Mouse (Mus musculus): ENCODE results near the gene Zbp1.

The Zbp1 gene

GRCm38 (mm10) chr2:173179046-173179445 lies 39.7 kb downstream of the Zbp1 start:
- no peak for DNase-seq (ENCODE audit: low spot score in 2 of 2)

GRCm38 (mm10) chr2:173177951-173178350 lies 40.8 kb downstream of the Zbp1 start:
- DNase-seq (ENCODE audit: low spot score in 2 of 2), result no peak

GRCm38 (mm10) chr2:173177481-173177880 lies 41.2 kb downstream of the Zbp1 start:
- DNase-seq (ENCODE audit: low spot score in 2 of 2), result peak in 1 of 2 experiments; percentile 3

GRCm38 (mm10) chr2:173175703-173176102 lies 43.0 kb downstream of the Zbp1 start:
- peak in 1 of 2 experiments; percentile 5 for DNase-seq (ENCODE audit: low spot score in 2 of 2)

- peak in 1 of 2 experiments; percentile 3 for DNase-seq (ENCODE audit: low spot score in 2 of 2)
These were observed 44.2 kb downstream of the Zbp1 start for GRCm38 (mm10) chr2:173174569-173174968.

- peak in 1 of 2 experiments; percentile 19 for DNase-seq (ENCODE audit: low spot score in 2 of 2)
These were observed 44.9 kb downstream of the Zbp1 start for GRCm38 (mm10) chr2:173173521-173174511.

- peak in 1 of 2 experiments; percentile 20 for DNase-seq (ENCODE audit: low spot score in 2 of 2)
These were observed 45.7 kb downstream of the Zbp1 start for GRCm38 (mm10) chr2:173173008-173173407.

GRCm38 (mm10) chr2:173172386-173172785 lies 46.3 kb downstream of the Zbp1 start:
- DNase-seq (ENCODE audit: low spot score in 2 of 2), result peak in 1 of 2 experiments; percentile 13

- peak in 1 of 2 experiments; percentile 14 for DNase-seq (ENCODE audit: low spot score in 2 of 2)
These were observed 46.8 kb downstream of the Zbp1 start for GRCm38 (mm10) chr2:173171956-173172355.

- peak in 1 of 2 experiments; percentile 23 for DNase-seq (ENCODE audit: low spot score in 2 of 2)
These were observed 47.3 kb downstream of the Zbp1 start for GRCm38 (mm10) chr2:173171470-173171869.

- DNase-seq (ENCODE audit: low spot score in 2 of 2), result peak in 1 of 2 experiments; percentile 36
These were observed 48.0 kb downstream of the Zbp1 start for GRCm38 (mm10) chr2:173170715-173171114.

GRCm38 (mm10) chr2:173170081-173170480 lies 48.6 kb downstream of the Zbp1 start:
- no peak for DNase-seq (ENCODE audit: low spot score in 2 of 2)

GRCm38 (mm10) chr2:173168411-173168851 lies 50.3 kb downstream of the Zbp1 start:
- no peak for DNase-seq (ENCODE audit: low spot score in 2 of 2)

- no peak for DNase-seq (ENCODE audit: low spot score in 2 of 2)
These were observed 53.4 kb downstream of the Zbp1 start for GRCm38 (mm10) chr2:173165357-173165756.

- no peak for DNase-seq (ENCODE audit: low spot score in 2 of 2)
These were observed 53.8 kb downstream of the Zbp1 start for GRCm38 (mm10) chr2:173164946-173165345.

- DNase-seq (ENCODE audit: low spot score in 2 of 2), result peak in 1 of 2 experiments; percentile 57
These were observed 54.4 kb downstream of the Zbp1 start for GRCm38 (mm10) chr2:173164358-173164757.

- DNase-seq (ENCODE audit: low spot score in 2 of 2), result no peak
These were observed 55.3 kb downstream of the Zbp1 start for GRCm38 (mm10) chr2:173163380-173163779.

- DNase-seq (ENCODE audit: low spot score in 2 of 2), result peak; percentile 36 to 58
These were observed 59.1 kb downstream of the Zbp1 start for GRCm38 (mm10) chr2:173159354-173160311.

- no peak for DNase-seq (ENCODE audit: low spot score in 2 of 2)
These were observed 60.2 kb downstream of the Zbp1 start for GRCm38 (mm10) chr2:173158390-173159055.

GRCm38 (mm10) chr2:173157871-173158270 lies 60.9 kb downstream of the Zbp1 start:
- no peak for DNase-seq (ENCODE audit: low spot score in 2 of 2)

- DNase-seq (ENCODE audit: low spot score in 2 of 2), result no peak
These were observed 61.3 kb downstream of the Zbp1 start for GRCm38 (mm10) chr2:173157376-173157775.
